Mouse (Mus musculus) ES-E14 (cell line): Measurements from ENCODE around the gene Rps27.
A peak's percentile ranks its signal among the peaks of the same experiment; 100 is the strongest.

Experiments
- HCFC1 ChIP-seq: IDR thresholded peaks from 2 replicates; pipeline ENCODE4 v1.6.1; 2012; ENCODE audit warnings: low read length, inconsistent platforms, borderline replicate concordance; ENCODE audit not compliant: insufficient read depth
- MAFK ChIP-seq: IDR thresholded peaks from 2 replicates; pipeline ENCODE4 v1.6.1; 2014; ENCODE audit warnings: mild to moderate bottlenecking, low read depth, low read length, inconsistent platforms; ENCODE audit not compliant: insufficient read depth
- ZC3H11A ChIP-seq: IDR thresholded peaks from 2 replicates; pipeline ENCODE4 v1.6.1; 2012; ENCODE audit warnings: low read depth, mild to moderate bottlenecking, inconsistent platforms, low read length, borderline replicate concordance
- ZNF384 ChIP-seq: IDR thresholded peaks from 2 replicates; pipeline ENCODE4 v1.6.1; 2012; ENCODE audit warnings: low read depth, low read length, inconsistent platforms

- no peak for TF ChIP-seq ZC3H11A
- peak; percentile 92 for TF ChIP-seq HCFC1
- no peak for TF ChIP-seq ZNF384
- no peak for TF ChIP-seq MAFK
Measured at GRCm38 (mm10) chr3:90231507-90232333, 18.3 kb upstream of the Rps27 start, which contains the start of gene Jtb.
